Comparison of ENCODE assay signal across 25 mouse cellular contexts in genomic region chr10:78290730-78291535, GRCm38 (mm10). TPM values are rescaled to one million over a fixed set of nuclear protein-coding genes. Genes with fewer than 3 reads are reported as not detected.
DNase-seq lines count a peak whose midpoint lies in the region; ATAC-seq and TF ChIP-seq lines count a peak whose summit lies in the region.
"Had no signal": no experiment of that assay in that cellular context is flagged by ENCODE, and none has a peak within 500 bp of the region (broad histone marks: within the 10 kb centered on the region; RNA-seq: fewer than 3 reads in every experiment).

No protein-coding gene starts in this region.

- no peaks in the 10 kb centered on the region for H3K27me3 ChIP-seq in neural tube, embryonic 15.5 days (replicated peaks)
- H3K27me3 ChIP-seq in embryonic facial prominence, embryonic 10.5 days (replicated peaks; ENCODE audit: low read depth, poor library complexity, severe bottlenecking), result no peaks in the 10 kb centered on the region
- H3K27me3 ChIP-seq in hindbrain, postnatal 0 days (ENCODE audit: insufficient read depth, low read length), result no peaks in the 10 kb centered on the region
- H3K27me3 ChIP-seq: CH12.LX; heart, embryonic 13.5 days; hindbrain, embryonic 15.5 days; midbrain, embryonic 12.5 days; neural tube, embryonic 13.5 days had no signal

- no peak overlapping the region for H3K27ac ChIP-seq in neural tube, embryonic 15.5 days (replicated peaks)
- H3K27ac ChIP-seq in embryonic facial prominence, embryonic 10.5 days (replicated peaks), result no peak overlapping the region
- no peak overlapping the region for H3K27ac ChIP-seq in hindbrain, postnatal 0 days
- H3K27ac ChIP-seq: heart, embryonic 13.5 days; hindbrain, embryonic 15.5 days; midbrain, embryonic 12.5 days; neural tube, embryonic 13.5 days had no signal

- peaks cover 20% of the 10 kb centered on the region for H3K36me3 ChIP-seq in neural tube, embryonic 15.5 days
- H3K36me3 ChIP-seq in embryonic facial prominence, embryonic 10.5 days (replicated peaks), result peaks cover 22% of the 10 kb centered on the region
- peaks cover 19% of the 10 kb centered on the region; the same call in 1 of the 2 replicates for H3K36me3 ChIP-seq in hindbrain, postnatal 0 days (ENCODE audit: insufficient read depth, low read length)

- TF ChIP-seq CTCF in hindbrain, postnatal 0 days (IDR thresholded peaks at IDR 0.05; ENCODE audit: low read depth), result no peak

- no peak overlapping the region for H3K4me3 ChIP-seq in neural tube, embryonic 15.5 days (replicated peaks)
- H3K4me3 ChIP-seq in embryonic facial prominence, embryonic 10.5 days, result no peak overlapping the region
- no peak overlapping the region for H3K4me3 ChIP-seq in hindbrain, postnatal 0 days (ENCODE audit: low read length)
- H3K4me3 ChIP-seq: heart, embryonic 13.5 days; hindbrain, embryonic 15.5 days; midbrain, embryonic 12.5 days; neural tube, embryonic 13.5 days had no signal

- WGBS in neural tube, embryonic 15.5 days, result 92% methylated on average over 8 of the region's 8 CpGs
- 54% methylated on average over 8 of the region's 8 CpGs for WGBS in embryonic facial prominence, embryonic 10.5 days
- 84% methylated on average over 8 of the region's 8 CpGs for WGBS in hindbrain, postnatal 0 days

- peak; percentile 32 for DNase-seq in adrenal gland, postnatal 14 days
- DNase-seq in adrenal gland, postnatal 4 days (ENCODE audit: low spot score in 2 of 2), result no peak
- peak; percentile 21 for DNase-seq in neural tube, embryonic 10.5 days (ENCODE audit: extremely low spot score, low spot score)
- DNase-seq in embryonic facial prominence, embryonic 10.5 days (ENCODE audit: low spot score), result peak; percentile 49
- peak; percentile 35 for DNase-seq in mesoderm, embryonic 11.5 days (ENCODE audit: low read depth, low spot score)
- DNase-seq in cerebellum, postnatal 36 days, result no peak
- DNase-seq in hindbrain, postnatal 0 days (ENCODE audit: low spot score), result no peak
- DNase-seq: cerebellum, adult 11 months; cerebellum, postnatal 10 days; heart, adult 18-20 months; heart, postnatal 36 days; kidney, adult 9 months; lung, adult 2 months; lung, postnatal 4 days; right cerebral cortex, postnatal 14 days; spleen, adult 18-20 months; thymus, adult 2 months had no signal

- no peak overlapping the region for H3K9ac ChIP-seq in neural tube, embryonic 15.5 days (replicated peaks)
- no peak overlapping the region for H3K9ac ChIP-seq in hindbrain, postnatal 0 days (replicated peaks; ENCODE audit: low read length)
- H3K9ac ChIP-seq: heart, embryonic 13.5 days; hindbrain, embryonic 15.5 days; midbrain, embryonic 12.5 days; neural tube, embryonic 13.5 days had no signal

- no peak overlapping the region for H3K4me2 ChIP-seq in neural tube, embryonic 15.5 days
- H3K4me2 ChIP-seq in hindbrain, postnatal 0 days (ENCODE audit: low read depth, low read length), result no peak overlapping the region
- H3K4me2 ChIP-seq: heart, embryonic 13.5 days; hindbrain, embryonic 15.5 days; liver, embryonic 11.5 days; midbrain, embryonic 12.5 days; neural tube, embryonic 13.5 days had no signal

- no peaks in the 10 kb centered on the region for H3K9me3 ChIP-seq in neural tube, embryonic 15.5 days (replicated peaks)
- no peaks in the 10 kb centered on the region for H3K9me3 ChIP-seq in embryonic facial prominence, embryonic 10.5 days
- no peaks in the 10 kb centered on the region for H3K9me3 ChIP-seq in hindbrain, postnatal 0 days (ENCODE audit: low read length)
- H3K9me3 ChIP-seq: heart, embryonic 13.5 days; hindbrain, embryonic 15.5 days; midbrain, embryonic 12.5 days; neural tube, embryonic 13.5 days had no signal

- H3K4me1 ChIP-seq in neural tube, embryonic 15.5 days, result peaks cover 7% of the 10 kb centered on the region; the same call in 1 of the 2 replicates
- H3K4me1 ChIP-seq in embryonic facial prominence, embryonic 10.5 days, result peaks cover 28% of the 10 kb centered on the region
- peaks cover 4% of the 10 kb centered on the region; the same call in 1 of the 2 replicates for H3K4me1 ChIP-seq in hindbrain, postnatal 0 days (ENCODE audit: insufficient read depth, low read length)
- H3K4me1 ChIP-seq: hindbrain, embryonic 15.5 days; midbrain, embryonic 12.5 days had no signal

- ATAC-seq in neural tube, embryonic 15.5 days (ENCODE audit: low FRiP score), result no peak
- no peak for ATAC-seq in hindbrain, postnatal 0 days
- ATAC-seq: forebrain, embryonic 16.5 days had no signal

RNA-seq across cellular contexts. Expression of gene Trappc10, which starts 46.5 kb away (rescaled TPM):
- total RNA-seq in adrenal gland, postnatal 14 days (2021), result 47.2 and 53.7 TPM in 2 replicates
- total RNA-seq in adrenal gland, postnatal 4 days (2021), result 10 to 100 TPM; 48.8 to 50.2 TPM
- polyA plus RNA-seq in neural tube, embryonic 15.5 days (2015; fragmentation: Nextera tagmentation; extraction: Ambion mirVana), result 23.1 and 28.4 TPM in 2 replicates
- 8.1 and 10.2 TPM in 2 replicates for polyA plus RNA-seq in embryonic facial prominence, embryonic 10.5 days (2016; fragmentation: Nextera tagmentation; extraction: Ambion mirVana)
- 87.2 and 96.9 TPM in 2 replicates for total RNA-seq in hindbrain, postnatal 0 days (2014; rRNA removed)
- polyA plus RNA-seq in hindbrain, postnatal 0 days (2015; fragmentation: Nextera tagmentation; extraction: Ambion mirVana), result 40.3 and 42.2 TPM in 2 replicates

Comparison
In these comparisons a context has a peak if more than half of its experiments do, and no peak if none do; other contexts are left out.
1. DNase-seq: peak in adrenal gland, postnatal 14 days (single experiment), neural tube, embryonic 10.5 days (single experiment), embryonic facial prominence, embryonic 10.5 days (single experiment) and mesoderm, embryonic 11.5 days (single experiment); none in adrenal gland, postnatal 4 days (0 of 2), cerebellum, postnatal 36 days (0 of 2) and hindbrain, postnatal 0 days (single experiment).